Mouse (Mus musculus) neural tube, embryonic 14.5 days (tissue): Measurements from ENCODE around the gene Hoxc9. TPM values are rescaled to one million over a fixed set of nuclear protein-coding genes. Genes with fewer than 3 reads are reported as not detected.

Experiments
- ATAC-seq: fragments of 200-750 bp; cut with Nextera tagmentation; 2 replicates; pipeline ENCODE4 v1.8.0; 2017; ENCODE audit warnings: low read depth, mild to moderate bottlenecking, moderate TSS enrichment, moderate library complexity
- H3K27ac ChIP-seq: fragments of 300-500 bp; sonication (generic); 2 replicates; pipeline ENCODE4 v1.5.1; 2014; ENCODE audit warnings: low read depth, mild to moderate bottlenecking, control low read depth, low read length, moderate library complexity, mixed read lengths
- H3K27me3 ChIP-seq: fragments of 300-500 bp; sonication (generic); 2 replicates; pipeline ENCODE4 v1.6.1; 2014; ENCODE audit warnings: low read length; ENCODE audit not compliant: control insufficient read depth, insufficient read depth
- H3K36me3 ChIP-seq: fragments of 300-500 bp; sonication (generic); 2 replicates; pipeline ENCODE4 v1.6.1; 2014; ENCODE audit warnings: low read length, mixed read lengths; ENCODE audit not compliant: control insufficient read depth, insufficient read depth
- H3K4me1 ChIP-seq: fragments of 300-500 bp; sonication (generic); 2 replicates; pipeline ENCODE4 v1.6.1; 2014; ENCODE audit warnings: low read length; ENCODE audit not compliant: control insufficient read depth, insufficient read depth
- H3K4me2 ChIP-seq: fragments of 300-500 bp; sonication (generic); 2 replicates; pipeline ENCODE4 v1.6.1; 2014; ENCODE audit warnings: mild to moderate bottlenecking, low read depth, low read length, control low read depth
- H3K4me3 ChIP-seq: fragments of 300-500 bp; sonication (generic); 2 replicates; pipeline ENCODE4 v1.5.1; 2014; ENCODE audit warnings: low read depth, low read length, control low read depth, mixed read lengths
- H3K9ac ChIP-seq: fragments of 300-500 bp; sonication (generic); replicated peaks from 2 replicates; pipeline ENCODE4 v1.6.1; 2014; ENCODE audit warnings: low read depth, mild to moderate bottlenecking, control low read depth, low read length, mixed read lengths
- H3K9me3 ChIP-seq: fragments of 300-500 bp; sonication (generic); 2 replicates; pipeline ENCODE4 v1.6.1; 2016; ENCODE audit warnings: low read length; ENCODE audit not compliant: control insufficient read depth
- WGBS: fragments of 180-500 bp; shearing (Covaris S2); extraction: QIAGEN DNeasy Blood & Tissue Kit; methylation state at CpG from one replicate; pipeline ENCODE4 v1.1.7; 2014; 5-methylcytosine and 5-hydroxymethylcytosine counted together
- polyA plus RNA-seq: library from polyadenylated mRNA; unstranded; fragments of >200 nt; fragmentation: Nextera tagmentation; extraction: Ambion mirVana; gene quantifications from 2 replicates; pipeline ENCODE4 v1.2.1, GENCODE M21; 2014

Hoxc9 gene
- polyA plus RNA-seq, 1 experiment from 2014 or later: 46.9 TPM

DNA sequence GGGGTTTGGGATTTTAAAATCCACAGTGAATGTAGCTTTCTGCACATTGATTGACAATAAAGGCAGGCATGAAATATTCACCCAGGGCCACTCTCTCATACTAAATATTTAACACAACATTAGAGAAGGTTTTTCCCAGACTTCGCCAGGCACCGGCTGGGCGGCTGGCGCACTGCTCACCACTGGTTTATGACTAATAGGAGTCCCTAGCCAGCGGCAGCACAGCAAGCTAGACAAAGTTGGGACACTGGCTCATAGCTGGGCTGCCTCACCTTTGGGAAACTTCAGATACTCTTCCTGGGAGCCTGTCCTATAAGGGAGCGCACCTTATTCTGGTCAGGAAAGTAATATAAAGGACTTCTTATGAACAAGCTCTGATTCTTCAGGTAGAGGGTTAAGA is 22.7 kb upstream of the Hoxc9 start:
- peak overlapping the region; percentile 35; the same call in 1 of the 2 replicates for H3K4me3 ChIP-seq
- H3K27me3 ChIP-seq: peaks cover 38% of the 10 kb centered on the region
- no peak for ATAC-seq
- H3K36me3 ChIP-seq: no peaks in the 10 kb centered on the region
- no peak overlapping the region for H3K27ac ChIP-seq
- no peaks in the 10 kb centered on the region for H3K4me1 ChIP-seq
- H3K4me2 ChIP-seq: peak overlapping the region; percentile 46; the same call in 1 of the 2 replicates
- peak overlapping the region; percentile 69; the same call in 1 of the 2 replicates for H3K9ac ChIP-seq
- under 1% methylated on average over 6 of the region's 6 CpGs for WGBS
- no peaks in the 10 kb centered on the region for H3K9me3 ChIP-seq

DNA sequence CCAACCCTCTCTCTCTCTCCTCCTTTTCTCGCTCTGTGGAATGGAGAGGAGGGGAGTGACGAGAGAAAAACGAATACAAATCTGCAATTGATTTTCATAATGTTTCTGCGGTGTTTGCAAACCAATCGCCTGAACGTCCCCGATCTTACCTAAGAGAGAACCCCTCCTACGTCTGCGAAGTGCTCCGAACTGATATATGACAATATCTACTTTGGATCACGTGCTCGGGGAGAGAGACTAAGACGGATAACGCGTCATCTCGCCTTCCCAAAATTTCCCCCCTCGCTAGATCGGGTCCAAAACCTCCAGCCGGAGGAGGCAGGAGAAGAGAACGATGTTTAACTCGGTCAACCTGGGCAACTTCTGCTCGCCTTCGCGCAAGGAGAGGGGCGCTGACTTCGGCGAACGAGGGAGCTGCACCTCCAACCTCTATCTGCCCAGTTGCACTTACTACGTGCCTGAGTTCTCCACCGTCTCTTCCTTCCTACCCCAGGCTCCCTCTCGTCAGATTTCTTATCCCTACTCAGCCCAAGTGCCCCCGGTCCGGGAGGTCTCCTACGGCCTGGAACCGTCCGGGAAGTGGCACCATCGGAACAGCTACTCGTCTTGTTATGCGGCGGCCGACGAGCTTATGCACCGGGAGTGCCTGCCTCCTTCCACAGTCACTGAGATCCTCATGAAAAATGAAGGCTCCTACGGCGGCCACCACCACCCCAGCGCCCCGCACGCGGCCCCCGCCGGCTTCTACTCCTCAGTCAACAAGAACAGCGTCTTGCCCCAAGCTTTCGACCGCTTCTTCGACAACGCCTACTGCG is 21.8 kb upstream of the Hoxc9 start, which contains the start of gene Hoxc11:
Gene Hoxc11, plus strand, starts transcription at position 236 of the 815 bp plus-strand sequence.
- H3K27ac ChIP-seq: peak within 1 kb of the TSS; percentile 84

DNA sequence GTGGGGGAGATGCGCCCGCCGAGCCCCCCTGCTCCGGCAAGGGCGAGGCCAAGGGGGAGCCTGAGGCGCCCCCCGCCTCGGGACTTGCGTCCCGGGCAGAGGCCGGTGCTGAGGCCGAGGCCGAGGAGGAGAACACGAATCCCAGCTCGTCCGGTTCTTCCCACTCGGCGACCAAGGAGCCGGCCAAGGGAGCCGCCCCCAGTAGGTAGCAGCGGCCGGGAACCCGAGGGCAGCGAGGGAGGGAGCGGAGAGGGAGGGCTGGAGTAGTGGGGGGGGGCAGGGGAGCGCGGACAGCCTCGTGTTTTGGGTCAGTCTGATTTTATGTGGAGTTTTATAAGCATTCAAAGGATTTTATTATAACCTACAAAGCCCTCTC is 21.2 kb upstream of the Hoxc9 start:
- Histone ChIP-seq H3K9me3 (no peaks in the 10 kb centered on the region), H3K9ac (peak overlapping the region; percentile 69), H3K4me2 (peak overlapping the region; percentile 46; the same call in 1 of the 2 replicates), H3K4me1 (no peaks in the 10 kb centered on the region), H3K4me3 (peak overlapping the region; percentile 35), H3K36me3 (no peaks in the 10 kb centered on the region), H3K27me3 (peaks cover 33% of the 10 kb centered on the region), H3K27ac (peak overlapping the region; percentile 84)
- WGBS: 0% methylated on average over 27 of the region's 28 CpGs
- no peak; the same call in 1 of the 2 replicates for ATAC-seq

More for the DNA sequence above, 21.8 kb upstream of the Hoxc9 start, which contains the start of gene Hoxc11:
- Histone ChIP-seq H3K4me2 (peak within 1 kb of the TSS; percentile 46; the same call in 1 of the 2 replicates), H3K9me3 (no peaks in the 10 kb centered on the region), H3K4me1 (no peaks in the 10 kb centered on the region), H3K27me3 (peaks cover 33% of the 10 kb centered on the region), H3K36me3 (no peaks in the 10 kb centered on the region), H3K4me3 (peak within 1 kb of the TSS; percentile 35), H3K9ac (peak within 1 kb of the TSS; percentile 69)
- ATAC-seq: peak; percentile 35
- under 1% methylated on average over 57 of the region's 57 CpGs for WGBS

- no peaks in the 10 kb centered on the region for H3K36me3 ChIP-seq
- 2% methylated on average over 40 of the region's 40 CpGs for WGBS
- peak overlapping the region; percentile 35 for H3K4me3 ChIP-seq
- no peak for ATAC-seq
- no peaks in the 10 kb centered on the region for H3K9me3 ChIP-seq
- H3K4me1 ChIP-seq: no peaks in the 10 kb centered on the region
- H3K9ac ChIP-seq: peak overlapping the region; percentile 69
- H3K27ac ChIP-seq: peak overlapping the region; percentile 76
- peak overlapping the region; percentile 46 for H3K4me2 ChIP-seq
- peaks cover 37% of the 10 kb centered on the region for H3K27me3 ChIP-seq
Observed at GRCm38 (mm10) chr15:102955833-102956640, 20.2 kb upstream of the Hoxc9 start.

DNA sequence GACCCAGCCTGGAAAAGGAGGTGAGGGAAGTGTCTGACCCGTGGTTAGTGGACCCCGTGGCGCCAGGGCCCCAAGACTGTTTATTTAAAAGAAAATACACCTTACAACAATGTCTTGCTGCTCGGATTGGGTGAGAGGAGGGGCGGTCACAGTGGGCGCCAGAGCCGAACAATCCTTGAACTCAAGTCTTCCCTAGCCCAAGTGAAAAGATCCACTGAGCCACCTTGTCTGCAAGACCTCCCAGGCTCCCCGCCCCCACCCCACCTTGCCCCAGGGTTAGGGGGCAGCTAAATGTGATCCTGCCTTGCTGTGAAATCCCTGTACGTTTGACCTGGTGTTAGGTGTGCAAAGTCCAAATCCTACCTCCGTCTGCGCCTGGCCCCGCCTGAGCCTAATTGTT is 19.3 kb upstream of the Hoxc9 start:
- Histone ChIP-seq H3K4me2 (peak overlapping the region; percentile 46), H3K27me3 (peaks cover 37% of the 10 kb centered on the region), H3K9me3 (no peaks in the 10 kb centered on the region), H3K27ac (peak overlapping the region; percentile 76), H3K9ac (peak overlapping the region; percentile 69; the same call in 1 of the 2 replicates), H3K4me1 (no peaks in the 10 kb centered on the region), H3K36me3 (no peaks in the 10 kb centered on the region), H3K4me3 (peak overlapping the region; percentile 35)
- ATAC-seq: no peak
- WGBS: 5% methylated on average over 12 of the region's 12 CpGs

DNA sequence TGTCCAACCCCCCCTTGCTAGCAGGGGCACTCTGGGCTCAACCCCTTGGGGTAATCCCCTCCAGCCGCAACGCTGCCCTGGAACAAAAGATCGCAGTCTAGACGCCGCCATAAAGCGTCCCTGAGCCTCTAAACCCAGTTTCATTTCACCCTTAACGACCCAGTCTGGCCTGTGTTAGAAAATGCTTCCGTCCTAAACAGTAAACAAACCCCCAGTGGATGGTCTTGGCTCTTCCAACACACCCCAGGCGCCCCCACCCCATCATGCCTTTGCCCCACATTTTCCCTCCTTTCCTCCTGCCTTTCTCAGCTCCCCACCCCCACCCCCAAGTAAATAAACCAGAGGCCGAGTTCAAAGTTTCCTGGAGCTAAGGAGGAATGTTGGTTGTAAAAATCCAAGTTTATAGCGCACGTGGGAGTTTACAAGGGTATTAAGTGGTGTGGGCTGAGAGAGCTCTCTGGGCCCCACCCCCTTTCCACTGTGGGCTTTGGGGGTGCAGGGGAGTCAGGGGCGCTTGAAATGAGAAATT is 16.5 kb upstream of the Hoxc9 start:
- WGBS: 1% methylated on average over 13 of the region's 13 CpGs
- ATAC-seq: peak; percentile 35; the same call in 1 of the 2 replicates
- H3K4me2 ChIP-seq: peak overlapping the region; percentile 43
- peak overlapping the region; percentile 44; the same call in 1 of the 2 replicates for H3K27ac ChIP-seq
- peaks cover 26% of the 10 kb centered on the region for H3K27me3 ChIP-seq
- H3K9ac ChIP-seq: peak overlapping the region; percentile 34; the same call in 1 of the 2 replicates
- H3K9me3 ChIP-seq: no peaks in the 10 kb centered on the region
- no peak overlapping the region; the same call in 1 of the 2 replicates for H3K4me3 ChIP-seq
- H3K4me1 ChIP-seq: no peaks in the 10 kb centered on the region
- H3K36me3 ChIP-seq: no peaks in the 10 kb centered on the region

- no peaks in the 10 kb centered on the region for H3K4me1 ChIP-seq
- no peaks in the 10 kb centered on the region for H3K9me3 ChIP-seq
- H3K36me3 ChIP-seq: no peaks in the 10 kb centered on the region
- H3K27me3 ChIP-seq: peaks cover 35% of the 10 kb centered on the region
- peak overlapping the region; percentile 57 for H3K27ac ChIP-seq
- no peak overlapping the region for H3K4me3 ChIP-seq
- no peak for ATAC-seq
- no peak overlapping the region; the same call in 1 of the 2 replicates for H3K9ac ChIP-seq
- H3K4me2 ChIP-seq: peak overlapping the region; percentile 35
- WGBS: 3% methylated on average over 6 of the region's 6 CpGs
Observed at GRCm38 (mm10) chr15:102961728-102962127, 14.5 kb upstream of the Hoxc9 start.

GRCm38 (mm10) chr15:102962492-102962891 is 13.7 kb upstream of the Hoxc9 start:
- no peak for ATAC-seq
- Histone ChIP-seq H3K27ac (0 out of 2 replicates have a peak overlapping the region, but pooled peaks have one; percentile 4), H3K4me2 (peak overlapping the region; percentile 94), H3K4me1 (no peaks in the 10 kb centered on the region), H3K27me3 (peaks cover 30% of the 10 kb centered on the region), H3K4me3 (peak overlapping the region; percentile 87), H3K36me3 (no peaks in the 10 kb centered on the region), H3K9ac (peak overlapping the region; percentile 12; the same call in 1 of the 2 replicates), H3K9me3 (no peaks in the 10 kb centered on the region)
- WGBS: 3% methylated on average over 13 of the region's 13 CpGs
